Mouse (Mus musculus): ENCODE measurements around the gene Itgb4. TPM values are rescaled to one million over a fixed set of nuclear protein-coding genes. Genes with fewer than 3 reads are reported as not detected.
"Not testable (repeated sequence)": the region's sequence is repeated elsewhere in the genome, so short reads cannot be mapped to it uniquely, and the experiment has no call there.

Gene Itgb4
- total RNA-seq, 1 experiment from 2014 or later = 3.6 TPM

- no peak for DNase-seq
Measured at GRCm38 (mm10) chr11:116009661-116010060, 35.2 kb downstream of the Itgb4 start.

- DNase-seq = no peak
Measured at GRCm38 (mm10) chr11:116010146-116010545, 35.6 kb downstream of the Itgb4 start.

- no peak for DNase-seq
Measured at GRCm38 (mm10) chr11:116010948-116011347, 36.4 kb downstream of the Itgb4 start.

- no peak for DNase-seq
Measured at GRCm38 (mm10) chr11:116011529-116012261, 37.2 kb downstream of the Itgb4 start.

GRCm38 (mm10) chr11:116012262-116012947 lies 37.9 kb downstream of the Itgb4 start, which contains the start of gene Galk1:
Gene Galk1 (minus strand): TSS chr11:116012719.
- DNase-seq = peak; percentile 94

GRCm38 (mm10) chr11:116014821-116015220 lies 40.3 kb downstream of the Itgb4 start:
- no peak for DNase-seq

GRCm38 (mm10) chr11:116018106-116018505 lies 43.6 kb downstream of the Itgb4 start:
- DNase-seq = peak; percentile 62

GRCm38 (mm10) chr11:116018867-116019266 lies 44.4 kb downstream of the Itgb4 start:
- DNase-seq = not testable (repeated sequence)

- no peak for DNase-seq
Measured at GRCm38 (mm10) chr11:116019360-116019791, 44.9 kb downstream of the Itgb4 start.

- DNase-seq = peak; percentile 45
Measured at GRCm38 (mm10) chr11:116019976-116020411, 45.5 kb downstream of the Itgb4 start.

GRCm38 (mm10) chr11:116020519-116020922 lies 46.0 kb downstream of the Itgb4 start:
- no peak for DNase-seq

GRCm38 (mm10) chr11:116021328-116022220 lies 47.1 kb downstream of the Itgb4 start:
- DNase-seq = no peak

- DNase-seq = no peak
Measured at GRCm38 (mm10) chr11:116022256-116022780, 47.8 kb downstream of the Itgb4 start.

GRCm38 (mm10) chr11:116023074-116023770 lies 48.7 kb downstream of the Itgb4 start:
- not testable (repeated sequence) for DNase-seq

- peak; percentile 91 for DNase-seq
Measured at GRCm38 (mm10) chr11:116023771-116024355, 49.4 kb downstream of the Itgb4 start.

GRCm38 (mm10) chr11:116024356-116024808 lies 49.9 kb downstream of the Itgb4 start:
- DNase-seq = peak; percentile 97

GRCm38 (mm10) chr11:116025056-116025845 lies 50.7 kb downstream of the Itgb4 start:
- DNase-seq = no peak

GRCm38 (mm10) chr11:116027756-116028155 lies 53.2 kb downstream of the Itgb4 start, which contains the start of gene H3f3b:
Gene H3f3b (minus strand): TSS chr11:116027962.
- no peak for DNase-seq

GRCm38 (mm10) chr11:116028177-116028865 lies 53.8 kb downstream of the Itgb4 start:
- DNase-seq = no peak

Measured in adrenal gland, postnatal 14 days (tissue).